16 mouse cellular contexts compared by ENCODE assay signal in the genomic region with DNA sequence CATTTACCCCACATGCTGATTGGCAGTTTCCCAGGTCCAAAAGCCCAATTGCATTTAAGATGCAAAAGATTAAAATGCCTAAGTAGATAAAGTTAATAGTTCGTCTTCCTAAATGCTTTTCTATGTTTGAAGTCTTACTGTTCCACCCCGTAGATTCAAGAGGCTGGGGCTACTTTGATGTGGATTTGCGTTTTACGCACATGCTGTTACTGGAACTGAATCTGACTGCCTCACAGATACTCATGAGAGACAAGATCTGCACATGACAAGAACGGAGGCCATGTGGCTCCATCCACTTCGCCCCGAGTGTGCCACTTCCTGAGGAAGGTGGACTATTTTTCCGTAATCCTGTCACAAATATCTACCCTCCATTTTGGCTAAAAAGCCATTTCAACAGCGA.
A peak's percentile ranks its signal among the peaks of the same experiment; 100 is the strongest.
DNase-seq lines count a peak whose midpoint lies in the region; ATAC-seq lines count a peak whose summit lies in the region.
"Had no signal": no experiment of that assay in that cellular context is flagged by ENCODE, and none has a peak within 500 bp of the region (broad histone marks: within the 10 kb centered on the region; RNA-seq: fewer than 3 reads in every experiment).

No protein-coding gene starts in this region.

- no peaks in the 10 kb centered on the region for H3K27me3 ChIP-seq in midbrain, embryonic 16.5 days (ENCODE audit: control insufficient read depth, insufficient read depth, low read depth, low read length)
- H3K27me3 ChIP-seq in heart, embryonic 10.5 days (ENCODE audit: insufficient read depth, poor library complexity, severe bottlenecking): no peaks in the 10 kb centered on the region
- H3K27me3 ChIP-seq: liver, embryonic 13.5 days had no signal

- no peak overlapping the region for H3K9ac ChIP-seq in midbrain, embryonic 16.5 days (ENCODE audit: low read depth, low read length)
- H3K9ac ChIP-seq: liver, embryonic 13.5 days had no signal

- no peaks in the 10 kb centered on the region for H3K36me3 ChIP-seq in midbrain, embryonic 16.5 days (ENCODE audit: control insufficient read depth, insufficient read depth, low read length)
- no peaks in the 10 kb centered on the region for H3K36me3 ChIP-seq in heart, embryonic 10.5 days
- H3K36me3 ChIP-seq: liver, embryonic 13.5 days had no signal

- peak; percentile 70 for ATAC-seq in activated CD4-positive, CD25-positive, alpha-beta regulatory T cell, adult 4 months
- no peak for ATAC-seq in midbrain, embryonic 16.5 days

- H3K9me3 ChIP-seq in midbrain, embryonic 16.5 days (replicated peaks; ENCODE audit: control insufficient read depth, low read length, poor library complexity, severe bottlenecking): no peaks in the 10 kb centered on the region
- H3K9me3 ChIP-seq in heart, embryonic 10.5 days: no peaks in the 10 kb centered on the region
- H3K9me3 ChIP-seq: liver, embryonic 13.5 days had no signal

- WGBS in midbrain, embryonic 16.5 days: 46% methylated on average over 9 of the region's 9 CpGs
- WGBS in heart, embryonic 10.5 days: 80% methylated on average over 9 of the region's 9 CpGs

- H3K4me3 ChIP-seq in midbrain, embryonic 16.5 days (ENCODE audit: low read depth, low read length): no peak overlapping the region
- H3K4me3 ChIP-seq in heart, embryonic 10.5 days: no peak overlapping the region
- H3K4me3 ChIP-seq: liver, embryonic 13.5 days had no signal

- peaks cover 21% of the 10 kb centered on the region for H3K4me1 ChIP-seq in midbrain, embryonic 16.5 days (ENCODE audit: control insufficient read depth, insufficient read depth, low read length)
- H3K4me1 ChIP-seq in heart, embryonic 10.5 days: no peaks in the 10 kb centered on the region
- H3K4me1 ChIP-seq: liver, embryonic 13.5 days had no signal

- peak; percentile 24 for DNase-seq in lung, postnatal 25 days (ENCODE audit: low spot score)
- no peak for DNase-seq in lung, postnatal 10 days
- DNase-seq in thymus, postnatal 14 days: peak; percentile 74
- no peak for DNase-seq in right cerebral cortex, adult 18-20 months
- no peak for DNase-seq in heart, embryonic 10.5 days (ENCODE audit: low spot score)
- DNase-seq: adrenal gland, postnatal 10 days; cerebellum, adult 9-11 months; heart, adult 18-20 months; kidney, adult 18-20 months; kidney, postnatal 25 days; left cerebral cortex, postnatal 4 days; liver, embryonic 13.5 days; lung, postnatal 36 days had no signal

- no peak overlapping the region for H3K4me2 ChIP-seq in midbrain, embryonic 16.5 days (ENCODE audit: low read length)
- H3K4me2 ChIP-seq: liver, embryonic 13.5 days had no signal

- peak overlapping the region; percentile 55; the same call in 1 of the 2 replicates for H3K27ac ChIP-seq in midbrain, embryonic 16.5 days (ENCODE audit: low read length)
- H3K27ac ChIP-seq in heart, embryonic 10.5 days: no peak overlapping the region
- H3K27ac ChIP-seq: liver, embryonic 13.5 days; stomach, postnatal 0 days had no signal

Comparison
In these comparisons a context has a peak if more than half of its experiments do, and no peak if none do; other contexts are left out.
1. DNase-seq: peak in lung, postnatal 25 days (single experiment) and thymus, postnatal 14 days (single experiment); none in lung, postnatal 10 days (single experiment), right cerebral cortex, adult 18-20 months (single experiment) and heart, embryonic 10.5 days (single experiment).